Mouse (Mus musculus): ENCODE measurements around the gene Olfr123. TPM values are rescaled to one million over a fixed set of nuclear protein-coding genes. Genes with fewer than 3 reads are reported as not detected.

The Olfr123 gene
- polyA plus RNA-seq (2017; shearing (Covaris generic)) = not detected

DNA sequence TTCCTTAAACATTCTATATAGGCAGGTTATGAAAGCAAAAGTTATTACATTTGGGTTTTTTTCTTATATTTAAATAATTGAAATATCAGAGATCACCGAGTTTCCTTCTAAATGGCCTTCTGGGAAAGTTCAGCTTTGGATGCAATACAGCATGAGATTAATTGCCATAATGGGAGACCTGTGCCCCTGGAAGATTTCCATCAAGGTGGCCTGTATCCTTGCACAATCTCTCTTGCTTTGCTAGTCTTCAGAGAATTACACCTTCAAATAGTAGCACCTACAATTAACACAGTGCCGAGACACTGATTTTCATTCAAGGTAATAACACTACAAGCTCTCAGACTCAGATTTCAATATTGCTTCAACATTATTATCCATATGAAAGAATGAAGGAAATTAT is at the start of gene Olfr123:
Gene Olfr123, plus strand, starts transcription at position 301 of the 400 bp plus-strand sequence.

DNA sequence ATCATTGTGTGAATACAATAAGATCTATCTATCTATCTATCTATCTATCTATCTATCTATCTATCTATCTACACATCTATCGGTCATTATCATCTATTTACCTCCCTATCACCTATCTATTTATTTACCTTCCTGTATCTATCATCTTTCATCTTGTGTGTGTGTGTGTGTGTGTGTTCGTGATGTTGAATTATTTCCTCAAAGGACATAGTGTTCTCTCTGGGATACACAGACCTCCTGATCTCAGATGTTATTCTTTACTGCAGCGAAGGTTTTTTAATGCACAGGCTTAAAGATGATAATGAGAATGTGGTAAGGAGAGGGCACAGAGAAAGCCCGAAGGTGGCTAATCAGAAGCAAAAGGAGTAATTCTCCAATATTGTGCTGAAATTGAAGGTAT is 25.0 kb upstream of the Olfr123 start, which contains the start of gene Olfr122:
Gene Olfr122, plus strand, starts transcription at position 301 of the 400 bp plus-strand sequence.

DNA sequence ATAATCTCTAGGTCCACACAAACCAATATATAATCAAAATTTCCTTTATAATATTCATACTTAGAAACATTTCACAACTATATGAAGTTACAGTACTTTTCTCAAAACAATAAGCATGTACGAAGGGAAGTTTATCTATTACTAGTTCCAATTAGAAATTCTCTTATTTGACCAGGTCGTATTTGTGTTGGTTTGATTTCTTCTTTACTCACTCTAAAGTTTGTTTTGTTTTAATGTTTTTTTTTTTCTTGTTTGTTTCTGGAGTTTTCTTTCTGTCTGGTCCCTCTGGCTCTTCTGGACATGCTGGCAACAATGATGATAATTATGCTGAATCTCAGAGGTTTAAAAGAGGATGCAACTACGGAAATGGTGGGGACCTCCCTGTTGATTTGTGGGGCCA is 6.3 kb downstream of the Olfr123 start, which contains the start of gene Olfr124:
Gene Olfr124, plus strand, starts transcription at position 301 of the 400 bp plus-strand sequence.

DNA sequence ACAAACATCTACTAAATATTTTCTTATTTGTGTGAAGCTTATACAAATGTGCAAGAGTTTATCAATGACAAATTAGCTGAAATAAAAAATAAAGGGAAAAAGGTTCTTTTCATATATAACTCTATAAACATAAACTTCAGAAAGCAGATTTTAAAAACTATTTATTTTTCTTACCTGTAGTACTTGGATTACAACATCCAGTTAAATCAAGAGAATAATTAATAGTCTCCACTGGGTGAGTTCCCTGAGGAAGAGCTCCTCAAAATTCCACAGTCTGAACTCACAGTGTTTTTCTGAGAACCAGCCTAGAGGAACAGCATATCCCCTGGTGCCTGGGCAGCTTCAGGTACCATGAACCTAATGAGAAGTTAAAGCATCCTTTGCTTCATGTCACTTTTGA is 39.3 kb downstream of the Olfr123 start, which contains the start of gene Olfr125:
Gene Olfr125, plus strand, starts transcription at position 301 of the 400 bp plus-strand sequence.

DNA sequence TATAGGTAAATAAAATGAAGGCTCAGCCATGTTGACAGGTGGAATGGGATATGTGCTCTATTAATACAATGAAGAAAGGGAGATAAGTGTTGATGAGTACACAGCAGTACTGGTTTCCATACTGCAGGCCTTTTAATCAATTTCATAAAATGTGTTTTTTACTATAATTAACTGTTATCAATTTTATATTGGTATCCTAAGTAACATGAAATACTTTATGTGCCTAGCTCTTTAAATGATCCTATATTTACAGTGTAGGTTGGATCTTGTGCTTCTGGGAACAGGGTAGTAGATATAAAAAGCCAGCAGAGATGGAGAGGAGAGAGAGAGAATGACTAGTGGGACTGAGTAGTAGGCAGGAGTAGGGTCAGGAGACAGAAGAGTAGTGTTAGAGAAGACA is 53.9 kb downstream of the Olfr123 start, which contains the start of gene Olfr126:
Gene Olfr126, plus strand, starts transcription at position 301 of the 400 bp plus-strand sequence.

Other genes with a start within 250 kb of the Olfr123 start
- gene Olfr112, start 224.1 kb upstream of the Olfr123 start, polyA plus RNA-seq (2017; shearing (Covaris generic)) = not detected
- not detected for gene Olfr113, start 215.9 kb upstream of the Olfr123 start, polyA plus RNA-seq (2017; shearing (Covaris generic))
- gene Olfr114, start 200.8 kb upstream of the Olfr123 start, polyA plus RNA-seq (2017; shearing (Covaris generic)) = not detected
- gene Olfr115, start 166.4 kb upstream of the Olfr123 start, polyA plus RNA-seq (2017; shearing (Covaris generic)) = not detected
- gene Olfr116, start 166.3 kb upstream of the Olfr123 start, polyA plus RNA-seq (2017; shearing (Covaris generic)) = not detected
- gene Olfr117, start 129.7 kb upstream of the Olfr123 start, polyA plus RNA-seq (2017; shearing (Covaris generic)) = 0.07 TPM
- gene Olfr118, start 126.5 kb upstream of the Olfr123 start, polyA plus RNA-seq (2017; shearing (Covaris generic)) = 0.10 TPM
- gene Olfr119, start 97.0 kb upstream of the Olfr123 start, polyA plus RNA-seq (2017; shearing (Covaris generic)) = not detected
- gene Olfr120, start 71.7 kb upstream of the Olfr123 start, polyA plus RNA-seq (2017; shearing (Covaris generic)) = not detected
- not detected for gene Olfr121, start 44.7 kb upstream of the Olfr123 start, polyA plus RNA-seq (2017; shearing (Covaris generic))
- gene Olfr122, start 24.9 kb upstream of the Olfr123 start, polyA plus RNA-seq (2017; shearing (Covaris generic)) = not detected
- not detected for gene Olfr124, start 6.4 kb downstream of the Olfr123 start, polyA plus RNA-seq (2017; shearing (Covaris generic))
- not detected for gene Olfr125, start 39.4 kb downstream of the Olfr123 start, polyA plus RNA-seq (2017; shearing (Covaris generic))
- not detected for gene Olfr126, start 54.0 kb downstream of the Olfr123 start, polyA plus RNA-seq (2017; shearing (Covaris generic))
- not detected for gene Olfr127, start 106.9 kb downstream of the Olfr123 start, polyA plus RNA-seq (2017; shearing (Covaris generic))
- 0.08 TPM for gene Olfr128, start 127.0 kb downstream of the Olfr123 start, polyA plus RNA-seq (2017; shearing (Covaris generic))
- not detected for gene Olfr761, start 159.6 kb downstream of the Olfr123 start, polyA plus RNA-seq (2017; shearing (Covaris generic))